Mouse (Mus musculus): Measurements from ENCODE around the gene Naa15. TPM values are rescaled to one million over a fixed set of nuclear protein-coding genes. Genes with fewer than 3 reads are reported as not detected.
"Not testable (repeated sequence)": the region's sequence is repeated elsewhere in the genome, so short reads cannot be mapped to it uniquely, and the experiment has no call there.

Naa15 gene
- total RNA-seq, 4 experiments from 2014 or later = 40.1 to 54.8 (median 43.8) TPM

- DNase-seq (ENCODE audit: low spot score in 2 of 2) = not testable (repeated sequence)
Observed at GRCm38 (mm10) chr3:51434364-51434763, 19.4 kb downstream of the Naa15 start.

- no peak for DNase-seq (ENCODE audit: low spot score in 2 of 2)
Observed at GRCm38 (mm10) chr3:51434871-51435595, 20.1 kb downstream of the Naa15 start.

DNA sequence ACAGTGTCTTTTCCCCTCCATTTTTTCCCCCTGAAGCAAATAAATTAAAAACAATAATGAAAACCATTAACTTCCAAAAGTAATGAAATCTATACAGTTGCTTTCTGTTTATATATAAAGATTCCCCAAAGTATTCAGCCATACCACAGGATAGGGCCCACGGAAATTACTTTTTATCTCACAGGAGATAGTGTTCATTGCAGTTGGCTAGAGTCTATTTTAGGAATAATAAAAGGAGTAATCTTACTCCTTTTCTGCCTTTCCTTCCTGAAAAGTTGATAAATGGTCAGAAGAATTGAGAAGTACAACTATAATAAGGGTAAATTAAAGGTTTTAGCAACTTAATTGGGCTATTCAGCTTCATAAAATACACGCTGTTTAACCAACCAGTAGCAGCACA lies 53.6 kb downstream of the Naa15 start:
- DNase-seq (ENCODE audit: low spot score in 2 of 2) = no peak

GRCm38 (mm10) chr3:51475706-51476105 lies 60.8 kb downstream of the Naa15 start:
- DNase-seq (ENCODE audit: low spot score in 2 of 2) = no peak

DNA sequence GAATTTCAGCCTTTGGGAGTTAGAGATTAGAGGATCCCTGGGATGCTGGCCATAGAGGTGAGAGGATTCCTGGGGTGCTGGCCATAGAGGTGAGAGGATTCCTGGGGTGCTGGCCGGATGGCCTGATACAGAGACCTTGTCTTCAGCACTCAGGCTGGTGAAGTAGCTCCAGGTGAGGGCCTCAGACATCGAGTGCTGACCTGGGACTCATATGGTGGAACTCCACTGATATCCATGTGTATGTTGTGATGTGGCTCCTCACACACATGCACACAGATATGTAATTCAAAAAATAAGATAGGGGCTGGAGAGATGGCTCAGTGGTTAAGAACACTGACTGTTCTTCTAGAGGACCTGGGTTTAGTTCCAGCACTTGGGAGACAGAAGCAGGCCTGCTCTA lies 64.9 kb downstream of the Naa15 start:
- no peak for DNase-seq (ENCODE audit: low spot score in 2 of 2)

DNA sequence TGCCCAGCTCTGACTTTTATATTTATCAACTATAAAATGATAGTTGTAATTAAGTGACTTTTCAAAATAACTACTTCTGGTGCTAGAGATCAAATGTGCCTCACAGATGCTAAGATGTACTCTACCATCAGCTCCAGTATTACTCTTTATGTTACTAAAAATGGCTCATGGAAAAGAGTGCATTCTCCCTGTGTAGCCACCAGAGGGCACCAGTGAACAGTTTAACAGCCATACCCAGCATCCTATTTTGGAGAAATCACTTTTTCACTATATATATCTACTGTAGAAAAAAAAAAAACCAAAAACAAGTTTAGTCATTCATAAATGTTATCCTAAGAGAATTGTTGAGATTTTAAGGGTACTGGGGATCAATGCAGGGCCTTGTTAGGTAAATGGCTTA lies 66.1 kb downstream of the Naa15 start:
- DNase-seq (ENCODE audit: low spot score in 2 of 2) = no peak

GRCm38 (mm10) chr3:51481881-51482280 lies 66.9 kb downstream of the Naa15 start:
- DNase-seq (ENCODE audit: low spot score in 2 of 2) = no peak

DNA sequence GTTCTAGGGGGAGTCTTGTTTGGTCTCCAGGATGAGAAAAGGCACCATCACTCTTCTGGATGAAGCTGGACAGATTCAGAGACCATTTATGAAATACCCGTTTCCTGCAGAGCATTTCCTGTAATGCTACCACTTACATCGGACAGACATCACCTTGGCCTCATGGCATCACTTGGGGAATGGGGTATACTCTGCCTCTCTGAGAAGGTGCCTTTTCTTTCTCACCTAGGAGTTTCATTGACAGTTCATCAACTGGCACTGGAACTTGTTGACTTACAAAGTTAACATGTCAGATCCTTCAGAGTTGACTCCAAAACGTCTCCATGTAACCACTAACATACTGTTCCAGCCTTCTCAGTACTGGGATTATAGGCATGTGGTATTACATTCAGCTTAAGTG lies 67.8 kb downstream of the Naa15 start:
- no peak for DNase-seq (ENCODE audit: low spot score in 2 of 2)

GRCm38 (mm10) chr3:51483741-51484359 lies 68.9 kb downstream of the Naa15 start, which contains the start of gene Rab33b:
TSS of gene Rab33b (plus strand) at chr3:51483920.
- peak; percentile 96 to 98 for DNase-seq (ENCODE audit: low spot score in 2 of 2)

DNA sequence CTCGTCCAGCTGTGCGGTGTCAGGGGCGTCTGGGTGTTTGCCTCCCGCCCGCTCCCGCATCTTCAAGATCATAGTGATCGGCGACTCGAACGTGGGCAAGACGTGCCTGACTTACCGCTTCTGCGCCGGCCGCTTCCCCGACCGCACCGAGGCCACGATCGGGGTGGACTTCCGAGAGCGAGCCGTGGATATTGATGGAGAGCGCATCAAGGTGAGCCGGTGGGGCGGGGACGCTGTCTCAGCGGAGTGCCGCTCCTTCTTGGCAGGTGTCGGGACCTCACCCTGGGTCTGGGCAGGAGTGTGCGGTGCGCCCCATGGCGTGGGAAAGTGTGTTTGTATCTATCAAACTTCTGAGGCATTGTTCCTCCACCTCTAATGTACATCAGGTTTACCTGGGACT lies 69.4 kb downstream of the Naa15 start:
- no peak for DNase-seq (ENCODE audit: low spot score in 2 of 2)

GRCm38 (mm10) chr3:51485347-51485746 lies 70.4 kb downstream of the Naa15 start:
- no peak for DNase-seq (ENCODE audit: low spot score in 2 of 2)

DNA sequence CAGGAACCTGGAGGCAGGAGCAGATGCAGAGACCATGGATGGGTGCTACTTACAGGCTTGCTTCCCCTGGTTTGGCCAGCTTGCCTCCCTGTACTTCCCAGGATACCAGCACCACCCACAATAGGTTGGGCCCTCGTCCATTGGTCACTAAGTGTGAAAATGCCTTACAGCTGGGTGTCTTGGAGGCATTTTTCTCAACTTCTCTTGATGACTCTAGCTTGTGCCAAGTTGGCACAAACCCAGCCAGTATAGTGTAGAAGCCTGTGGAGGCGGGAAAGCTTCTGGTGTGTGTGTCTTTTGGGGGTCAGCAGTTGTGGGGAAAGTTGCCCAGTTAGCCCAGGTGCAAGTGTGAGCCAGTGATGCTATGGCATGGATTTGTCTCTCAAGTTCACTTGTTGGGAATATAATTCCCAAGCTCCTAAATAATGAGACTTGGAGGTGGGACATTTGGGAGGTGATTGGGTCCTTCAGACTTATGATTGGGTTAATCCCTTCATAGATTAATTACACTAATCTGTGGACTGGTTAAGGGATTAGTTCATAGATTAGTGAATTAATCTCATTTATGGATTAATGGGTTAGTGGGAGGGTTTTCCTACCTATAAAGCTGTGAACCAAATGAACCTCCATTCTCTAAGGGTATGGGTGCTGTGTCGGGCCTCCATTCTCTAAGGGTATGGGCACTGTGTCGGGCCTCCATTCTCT lies 71.7 kb downstream of the Naa15 start:
- no peak for DNase-seq (ENCODE audit: low spot score in 2 of 2)

GRCm38 (mm10) chr3:51490088-51490753 lies 75.3 kb downstream of the Naa15 start:
- DNase-seq (ENCODE audit: low spot score in 2 of 2) = no peak

- DNase-seq (ENCODE audit: low spot score in 2 of 2) = no peak
Observed at GRCm38 (mm10) chr3:51493272-51493838, 78.4 kb downstream of the Naa15 start.

DNA sequence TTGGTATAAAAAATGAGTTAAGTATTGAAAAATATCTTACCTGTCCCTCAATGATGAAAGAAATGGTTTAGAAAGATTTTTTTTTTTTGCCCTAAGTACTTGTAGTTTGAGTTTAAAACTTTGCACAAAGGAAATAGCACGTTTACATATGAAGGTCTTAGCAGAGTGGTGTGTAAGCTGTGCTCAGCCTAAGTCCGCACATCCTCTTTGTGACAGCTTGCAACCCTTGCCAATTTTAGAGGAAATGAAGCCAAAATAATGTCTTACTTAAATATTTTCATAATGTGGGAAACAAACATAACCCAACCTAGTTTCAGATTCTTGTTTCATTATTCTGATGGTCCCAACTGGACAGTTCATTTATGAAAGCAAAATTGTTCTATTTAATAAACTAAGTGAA lies 79.5 kb downstream of the Naa15 start:
- DNase-seq (ENCODE audit: low spot score in 2 of 2) = no peak

DNA sequence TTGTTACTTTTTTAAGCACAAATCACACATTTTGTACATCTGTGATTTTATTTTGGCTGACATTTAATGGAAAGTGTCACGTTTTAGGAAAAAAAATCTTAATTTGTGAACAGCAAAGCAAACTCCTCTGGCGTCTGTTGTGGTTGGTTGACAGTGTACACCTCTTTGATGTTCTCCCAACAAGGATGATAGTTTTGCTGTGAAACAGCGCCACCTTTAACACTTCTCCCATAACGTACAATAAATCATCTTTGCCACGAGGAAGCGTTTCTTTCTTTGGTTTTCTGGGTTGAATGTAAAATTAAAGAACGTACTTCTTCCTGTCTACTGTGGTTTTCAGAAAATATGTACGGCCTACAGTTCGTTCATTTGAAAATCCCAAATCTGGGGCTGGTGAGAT lies 80.7 kb downstream of the Naa15 start:
- no peak for DNase-seq (ENCODE audit: low spot score in 2 of 2)

DNA sequence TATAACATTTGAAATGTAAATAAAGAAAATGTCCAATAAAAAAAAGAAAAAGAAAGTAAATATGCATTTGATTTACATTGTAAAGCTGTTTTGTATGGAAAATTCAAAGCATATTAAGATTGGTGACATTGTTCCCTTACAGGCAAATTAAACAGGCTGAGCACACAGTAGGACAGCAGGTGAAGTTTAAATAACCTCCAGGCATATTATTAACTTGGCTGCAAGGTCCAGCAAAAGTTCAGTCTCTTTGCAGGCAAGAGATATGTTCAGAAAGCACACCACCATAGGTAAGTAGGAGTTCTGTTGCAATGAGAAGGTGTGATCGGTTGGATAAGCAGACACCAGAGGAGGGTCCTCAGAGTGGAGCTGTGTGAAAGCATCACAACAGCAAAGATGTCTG lies 83.0 kb downstream of the Naa15 start:
- no peak for DNase-seq (ENCODE audit: low spot score in 2 of 2)

DNA sequence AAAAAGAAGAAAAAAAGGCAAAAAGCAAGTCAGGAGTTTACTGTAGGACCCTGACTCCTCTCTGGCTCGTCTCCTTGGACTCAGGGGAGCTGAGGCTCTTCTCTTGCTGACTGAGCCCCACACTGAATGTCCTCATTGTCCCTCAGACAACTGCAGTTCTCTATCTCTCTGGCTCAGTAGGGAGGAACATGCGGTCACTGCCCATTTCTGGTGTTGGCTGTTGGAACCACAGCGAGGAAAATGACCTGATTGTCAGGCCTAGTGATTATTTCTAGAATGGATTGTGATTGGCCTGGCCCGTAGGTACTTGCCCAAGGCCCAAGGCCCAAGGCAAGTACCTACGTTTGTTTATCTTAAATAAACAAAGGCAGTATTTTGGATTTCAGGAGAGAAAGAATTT lies 83.7 kb downstream of the Naa15 start:
- no peak for DNase-seq (ENCODE audit: low spot score in 2 of 2)

GRCm38 (mm10) chr3:51499876-51500275 lies 84.9 kb downstream of the Naa15 start:
- DNase-seq (ENCODE audit: low spot score in 2 of 2) = no peak

GRCm38 (mm10) chr3:51504385-51504952 lies 89.5 kb downstream of the Naa15 start:
- DNase-seq (ENCODE audit: low spot score in 2 of 2) = no peak

GRCm38 (mm10) chr3:51505465-51505864 lies 90.5 kb downstream of the Naa15 start:
- no peak for DNase-seq (ENCODE audit: low spot score in 2 of 2)

Data from left cerebral cortex, adult 8-10 months (tissue).